Mouse (Mus musculus) NIH3T3 (cell line): ENCODE results near the gene Dkkl1.

Experiments used
- DNase-seq: peaks from one replicate; pipeline ENCODE4 v3.0.0-alpha.2; 2012; ENCODE audit warnings: low read depth

Dkkl1 gene

DNA sequence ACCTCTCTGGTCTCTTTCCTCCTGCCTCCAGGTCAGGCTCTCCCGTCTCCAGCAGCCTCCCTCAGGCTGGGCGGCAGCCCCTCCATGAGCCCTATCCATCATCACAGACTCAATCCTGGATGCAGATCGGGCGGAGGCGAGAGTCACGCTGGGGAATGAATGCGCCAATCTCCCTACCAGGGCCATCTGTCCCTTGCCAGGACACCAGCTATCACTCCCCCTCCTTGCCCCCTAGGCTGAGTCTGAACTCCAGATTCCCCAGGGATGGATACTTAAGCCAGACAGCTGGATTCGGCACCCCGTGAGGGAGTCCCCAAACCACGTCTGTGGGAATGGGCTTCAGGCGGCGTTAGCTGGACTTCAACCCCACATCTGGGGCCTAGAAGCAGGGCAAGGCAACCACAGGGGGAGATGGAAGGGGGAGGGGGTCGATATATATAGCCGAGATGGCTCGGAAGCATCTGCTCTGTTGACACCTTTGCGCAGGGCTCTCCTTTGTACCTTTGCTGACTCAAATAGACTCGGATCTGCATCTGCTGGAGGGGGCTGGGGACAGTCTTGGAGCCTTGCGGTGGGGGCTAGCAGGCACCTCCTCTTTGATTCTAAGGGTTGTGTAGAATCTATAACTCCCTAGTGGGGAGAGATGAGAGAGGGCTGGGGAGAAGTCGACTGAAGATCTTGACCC is 44.0 kb downstream of the Dkkl1 start:
- DNase-seq = no peak

DNA sequence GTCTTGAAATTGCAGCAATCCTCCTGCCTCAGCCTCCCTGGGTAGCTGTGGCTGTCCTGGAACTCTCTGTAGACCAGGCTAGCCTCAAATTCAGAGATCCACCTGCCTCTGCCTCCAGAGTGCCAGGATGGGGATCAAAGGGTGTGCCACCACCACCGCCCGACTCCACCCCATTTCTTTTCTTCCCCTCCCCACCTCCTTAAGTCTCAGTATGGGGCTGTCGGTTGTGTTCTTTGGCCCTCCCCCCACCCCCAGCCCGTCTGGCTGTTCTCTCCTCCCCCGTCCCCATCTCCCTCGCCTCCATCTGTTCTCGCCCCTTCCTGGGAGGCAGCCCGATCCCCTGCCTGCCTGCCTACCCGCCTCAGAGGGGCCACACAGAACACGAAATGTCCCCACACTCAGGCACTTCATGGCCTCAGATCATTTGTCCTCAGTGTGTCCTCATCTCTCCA is 45.0 kb downstream of the Dkkl1 start:
- DNase-seq = no peak

DNA sequence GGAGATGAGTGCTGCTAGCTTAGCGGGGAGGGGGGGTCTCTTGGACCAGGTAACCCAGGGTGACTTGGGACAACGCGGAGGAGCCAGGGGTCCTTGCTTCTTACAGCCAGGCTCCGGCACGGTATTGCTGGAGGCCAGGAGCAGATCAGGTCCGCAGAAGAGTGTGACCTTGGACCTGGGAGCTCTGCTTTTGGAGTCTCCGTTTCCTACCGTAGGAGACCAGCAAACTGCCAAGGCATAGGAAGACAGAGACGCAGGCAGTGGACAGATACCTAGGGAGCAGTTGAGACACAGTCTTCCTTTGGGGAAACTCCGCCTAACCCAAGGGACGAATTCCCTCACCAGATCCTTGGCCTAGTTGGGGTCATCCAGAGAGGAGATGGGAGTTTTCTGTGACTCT is 46.2 kb downstream of the Dkkl1 start:
- DNase-seq = no peak

- DNase-seq = no peak
Measured at GRCm38 (mm10) chr7:45164833-45165232, 47.1 kb downstream of the Dkkl1 start.

DNA sequence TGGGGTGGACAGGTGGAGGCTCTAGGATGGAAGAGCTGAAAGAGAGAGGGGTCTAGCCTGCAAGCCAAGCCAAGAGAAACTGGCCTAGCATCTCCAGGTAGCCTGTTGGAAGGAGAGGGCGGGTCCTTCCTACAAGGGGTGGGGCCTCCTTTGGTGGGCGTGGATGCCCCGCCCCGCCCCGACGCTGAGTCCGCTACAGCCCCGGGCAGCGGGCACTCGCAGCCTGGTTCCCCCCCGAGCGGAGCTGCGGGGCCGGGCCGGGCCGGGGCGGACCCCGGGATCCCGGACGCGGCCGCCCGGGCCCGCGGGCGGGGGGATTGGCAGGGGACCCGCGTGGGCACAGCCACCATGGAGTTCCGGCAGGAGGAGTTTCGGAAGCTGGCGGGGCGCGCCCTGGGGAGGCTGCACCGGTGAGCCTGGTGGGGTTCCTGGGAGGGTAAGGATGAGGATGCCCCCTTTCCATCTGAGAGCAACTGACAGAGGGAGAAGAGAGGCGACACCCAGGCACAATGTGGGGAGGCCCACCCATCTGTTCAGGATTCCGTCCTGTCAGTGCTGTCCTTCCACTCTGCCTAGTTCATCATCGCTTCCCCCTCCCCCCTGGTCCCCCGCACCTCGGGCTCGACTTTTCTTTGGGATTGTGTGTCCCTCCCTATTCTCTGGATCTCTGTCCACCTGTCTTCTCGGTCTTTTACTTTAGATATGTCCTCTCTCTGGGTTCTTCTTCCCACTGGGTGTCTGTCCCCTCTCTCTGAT is 48.0 kb downstream of the Dkkl1 start, which contains the start of gene Slc17a7:
Slc17a7 (plus strand) TSS at position 215 of the 756 bp plus-strand sequence.
- DNase-seq = peak; percentile 50

DNA sequence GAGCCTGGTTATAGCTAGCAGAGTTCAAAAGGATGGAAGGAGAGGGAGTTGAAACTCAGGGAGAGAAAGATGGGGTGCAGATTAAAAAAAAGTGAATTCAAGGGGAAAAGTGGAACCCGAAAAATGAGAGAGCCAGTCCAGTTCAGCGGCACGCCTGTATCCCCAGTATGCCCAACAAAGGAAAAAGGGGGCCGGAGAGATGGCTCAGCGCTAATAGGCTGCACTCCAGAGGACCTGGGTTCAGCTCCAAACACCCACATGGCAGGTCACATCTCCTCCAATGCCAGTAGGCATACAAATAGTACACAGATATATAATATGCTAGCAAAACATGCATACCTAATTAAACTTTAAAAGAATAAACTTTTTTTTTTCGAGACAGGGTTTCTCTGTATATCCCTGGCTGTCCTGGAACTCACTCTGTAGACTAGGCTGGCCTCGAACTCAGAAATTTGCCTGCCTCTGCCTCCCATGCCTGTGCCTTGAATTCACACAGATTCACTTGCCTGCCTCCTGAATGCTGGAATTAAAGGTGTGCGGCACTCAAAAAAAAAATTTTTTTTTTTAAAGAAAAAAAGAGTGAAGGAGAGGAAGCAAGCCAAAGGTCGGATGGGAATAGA is 48.8 kb downstream of the Dkkl1 start:
- no peak for DNase-seq

GRCm38 (mm10) chr7:45162551-45162950 is 49.4 kb downstream of the Dkkl1 start:
- DNase-seq = no peak

- DNase-seq = peak; percentile 92
Measured at GRCm38 (mm10) chr7:45161612-45162473, 50.1 kb downstream of the Dkkl1 start.

- no peak for DNase-seq
Measured at GRCm38 (mm10) chr7:45160866-45161265, 51.1 kb downstream of the Dkkl1 start.

- DNase-seq = no peak
Measured at GRCm38 (mm10) chr7:45160316-45160800, 51.6 kb downstream of the Dkkl1 start.

DNA sequence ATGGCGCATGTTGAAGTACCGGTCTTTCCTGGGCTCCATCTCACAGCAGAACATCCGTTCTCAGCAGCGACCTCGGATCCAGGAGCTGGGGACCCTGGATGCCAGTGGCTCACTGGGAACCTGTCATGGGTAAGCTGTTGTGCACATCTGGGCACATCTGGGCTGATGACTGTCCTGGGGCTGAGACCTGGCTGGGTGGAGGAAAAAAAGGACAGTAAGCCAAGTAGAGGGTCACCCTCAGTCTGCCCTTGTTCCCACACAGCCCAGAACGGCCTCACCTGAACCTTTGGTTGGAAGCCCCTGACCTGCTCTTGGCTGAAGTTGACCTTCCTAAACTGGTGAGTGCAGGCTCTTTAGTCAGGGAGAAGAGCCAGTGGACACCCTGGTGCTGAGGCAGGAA is 53.0 kb downstream of the Dkkl1 start:
- no peak for DNase-seq
